Mouse (Mus musculus) heart, postnatal 4 days (tissue): ENCODE measurements around the gene Rdh5. TPM values are rescaled to one million over a fixed set of nuclear protein-coding genes. Genes with fewer than 3 reads are reported as not detected.

Experiments used
- DNase-seq: peaks from one replicate; pipeline ENCODE4 v3.0.0; 2021
- total RNA-seq, 2 experiments: library from RNA; stranded (reverse); gene quantifications; 2 replicates each; pipeline ENCODE4 v1.2.3; 2021

Rdh5 gene
- total RNA-seq, 2 experiments from 2014 or later: 5.3 to 5.6 TPM

GRCm38 (mm10) chr10:128929638-128930378 is 7.1 kb upstream of the Rdh5 start:
- peak; percentile 49 for DNase-seq

GRCm38 (mm10) chr10:128928356-128928755 is 5.7 kb upstream of the Rdh5 start:
- DNase-seq: no peak

- no peak for DNase-seq
These were observed 1.2 kb upstream of the Rdh5 start, which contains the start of gene Bloc1s1 for GRCm38 (mm10) chr10:128923935-128924334. Bloc1s1 (minus strand) TSS chr10:128924035.

- DNase-seq: peak; percentile 96
These were observed 464 bp upstream of the Rdh5 start for GRCm38 (mm10) chr10:128923013-128923691.

- DNase-seq: no peak
These were observed 536 bp downstream of the Rdh5 start for GRCm38 (mm10) chr10:128921883-128922821.

GRCm38 (mm10) chr10:128921251-128921650 is 1.4 kb downstream of the Rdh5 start:
- DNase-seq: no peak

GRCm38 (mm10) chr10:128920736-128921161 is 1.9 kb downstream of the Rdh5 start:
- peak; percentile 50 for DNase-seq

- no peak for DNase-seq
These were observed 2.7 kb downstream of the Rdh5 start for GRCm38 (mm10) chr10:128919966-128920365.

- DNase-seq: peak; percentile 45
These were observed 3.5 kb downstream of the Rdh5 start for GRCm38 (mm10) chr10:128919203-128919631.

GRCm38 (mm10) chr10:128918246-128918645 is 4.4 kb downstream of the Rdh5 start:
- peak; percentile 55 for DNase-seq

- DNase-seq: no peak
These were observed 5.3 kb downstream of the Rdh5 start for GRCm38 (mm10) chr10:128917400-128917799.

- no peak for DNase-seq
These were observed 6.0 kb downstream of the Rdh5 start for GRCm38 (mm10) chr10:128916665-128917064.

- no peak for DNase-seq
These were observed 7.1 kb downstream of the Rdh5 start for GRCm38 (mm10) chr10:128915550-128915949.

GRCm38 (mm10) chr10:128913696-128914095 is 9.0 kb downstream of the Rdh5 start:
- no peak for DNase-seq

GRCm38 (mm10) chr10:128913219-128913618 is 9.5 kb downstream of the Rdh5 start:
- peak; percentile 95 for DNase-seq

GRCm38 (mm10) chr10:128912791-128913190 is 9.9 kb downstream of the Rdh5 start:
- no peak for DNase-seq

GRCm38 (mm10) chr10:128912268-128912667 is 10.4 kb downstream of the Rdh5 start:
- DNase-seq: no peak

- DNase-seq: no peak
These were observed 11.3 kb downstream of the Rdh5 start for GRCm38 (mm10) chr10:128911430-128911829.

- DNase-seq: peak; percentile 72
These were observed 12.4 kb downstream of the Rdh5 start for GRCm38 (mm10) chr10:128910066-128910841.

GRCm38 (mm10) chr10:128909567-128910028 is 13.1 kb downstream of the Rdh5 start:
- peak; percentile 92 for DNase-seq

- DNase-seq: no peak
These were observed 13.8 kb downstream of the Rdh5 start for GRCm38 (mm10) chr10:128908778-128909448.
